Mouse (Mus musculus): ENCODE measurements around the gene Cdh8. TPM values are rescaled to one million over a fixed set of nuclear protein-coding genes. Genes with fewer than 3 reads are reported as not detected.

Gene Cdh8
- 1 to 10 TPM; 1.0 to 1.7 TPM for total RNA-seq (2021)
- long read RNA-seq, experiment 1 = 0 reads
- long read RNA-seq, experiment 2 = 0 reads

GRCm38 (mm10) chr8:99415966-99416781, at the start of gene Cdh8:
TSS of gene Cdh8 (minus strand) at chr8:99416471.
- DNase-seq (ENCODE audit: low spot score in 2 of 2) = peak in 1 of 2 experiments; percentile 2

DNA sequence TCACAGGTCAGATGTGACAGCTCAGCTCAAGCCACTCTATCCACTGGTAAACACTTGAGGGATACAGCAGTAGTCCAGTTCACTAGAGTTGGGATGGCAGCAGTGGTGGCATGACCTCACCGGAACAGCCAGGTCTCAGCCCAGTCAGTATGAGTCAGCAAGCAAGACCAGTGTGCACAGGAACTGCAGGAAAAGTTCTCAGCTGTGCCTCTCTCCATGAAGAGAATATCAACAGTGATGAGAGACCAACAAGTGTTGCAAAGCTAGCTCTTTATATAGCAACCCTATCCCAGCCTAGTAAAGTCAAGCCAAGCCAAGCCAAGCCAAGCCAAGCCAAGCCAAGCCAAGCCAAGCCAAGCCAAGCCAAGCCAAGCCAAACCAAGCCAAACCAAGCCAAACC, 30.2 kb upstream of the Cdh8 start:
- DNase-seq (ENCODE audit: low spot score in 2 of 2) = no peak

- no peak for DNase-seq (ENCODE audit: low spot score in 2 of 2)
Measured at GRCm38 (mm10) chr8:99425901-99426300, 9.6 kb upstream of the Cdh8 start.

GRCm38 (mm10) chr8:99421516-99421915, 5.2 kb upstream of the Cdh8 start:
- no peak for DNase-seq (ENCODE audit: low spot score in 2 of 2)

DNA sequence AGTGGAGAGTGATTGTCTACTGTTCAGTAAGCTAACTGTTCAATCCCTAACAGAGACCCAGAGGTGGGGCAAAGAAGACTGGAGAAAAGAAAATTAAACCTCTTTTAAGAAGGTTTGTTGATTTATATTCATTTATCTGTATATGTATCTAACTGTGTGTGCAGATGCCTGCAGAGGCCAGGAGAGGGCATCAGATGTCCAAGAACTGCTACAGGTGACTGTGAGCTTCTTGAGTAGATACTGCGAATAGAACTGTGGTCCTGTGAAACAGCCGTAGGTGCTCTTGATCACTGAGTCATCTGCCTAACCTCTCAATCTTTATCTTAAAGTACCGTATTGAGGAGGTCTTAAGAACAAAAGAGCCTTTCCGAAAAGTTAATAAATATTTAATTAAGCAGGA, 3.5 kb upstream of the Cdh8 start:
- DNase-seq (ENCODE audit: low spot score in 2 of 2) = no peak

DNA sequence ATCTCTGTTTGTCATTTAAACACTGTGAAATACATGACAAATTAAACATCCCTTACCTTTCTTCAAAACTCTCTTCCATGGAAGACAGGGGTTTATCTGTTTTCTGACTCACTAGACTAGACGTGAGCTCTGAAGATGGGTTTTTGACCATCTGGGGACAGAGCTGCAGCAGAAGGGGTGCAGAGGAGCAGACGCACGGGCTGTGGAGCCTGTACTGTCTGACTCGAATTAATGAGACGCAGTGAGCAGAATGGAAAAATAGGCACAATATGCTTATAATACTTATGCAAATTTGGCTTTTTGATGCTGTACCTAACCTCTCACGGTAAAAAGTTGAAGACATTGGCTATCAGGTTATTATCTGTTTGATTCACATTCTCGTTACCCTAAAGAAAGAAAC, 1.2 kb upstream of the Cdh8 start:
- DNase-seq (ENCODE audit: low spot score in 2 of 2) = no peak

DNA sequence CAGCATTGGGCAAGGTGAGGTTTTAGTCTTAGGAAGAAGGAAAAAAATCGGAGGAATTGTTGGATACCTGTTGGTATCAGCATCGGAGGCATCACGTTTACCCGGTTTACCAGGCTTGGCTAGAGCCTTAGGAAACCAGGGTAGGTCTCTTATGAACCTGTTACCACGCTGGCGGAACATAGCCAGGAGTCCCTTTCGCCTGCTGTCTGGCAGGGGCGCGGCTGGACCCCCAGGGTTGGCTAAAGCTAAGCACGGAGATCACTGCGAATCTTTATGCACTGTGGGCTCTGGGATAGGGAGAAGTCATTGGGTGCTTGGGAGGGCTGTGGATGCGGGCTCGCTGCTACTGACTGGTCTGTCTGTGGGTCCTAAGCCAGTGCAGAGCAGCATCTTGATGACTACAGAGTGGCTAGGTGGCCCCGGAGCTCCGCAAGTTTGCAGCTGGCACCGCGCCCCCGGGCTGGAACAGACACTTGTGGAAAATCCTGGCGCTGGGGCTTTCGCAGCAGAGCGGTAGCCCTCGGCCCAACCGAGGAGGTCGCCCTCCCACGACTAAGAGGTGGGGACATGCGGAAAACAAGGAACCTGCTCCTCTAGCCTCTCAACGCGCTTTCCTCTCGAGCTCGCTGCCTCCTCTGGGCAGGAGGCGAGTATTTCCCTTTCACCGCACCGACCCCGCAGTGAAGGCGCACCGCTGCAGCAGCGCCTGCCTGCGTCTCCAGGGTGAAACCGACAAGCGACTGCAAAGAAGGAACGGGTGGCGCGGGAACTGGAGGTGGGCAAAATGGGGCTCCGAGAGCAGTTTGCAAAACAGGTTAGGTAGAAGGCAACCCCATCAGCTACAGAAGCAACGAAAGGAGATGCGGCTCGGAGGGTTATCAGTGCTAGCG, 950 bp downstream of the Cdh8 start:
- DNase-seq (ENCODE audit: low spot score in 2 of 2) = no peak

DNA sequence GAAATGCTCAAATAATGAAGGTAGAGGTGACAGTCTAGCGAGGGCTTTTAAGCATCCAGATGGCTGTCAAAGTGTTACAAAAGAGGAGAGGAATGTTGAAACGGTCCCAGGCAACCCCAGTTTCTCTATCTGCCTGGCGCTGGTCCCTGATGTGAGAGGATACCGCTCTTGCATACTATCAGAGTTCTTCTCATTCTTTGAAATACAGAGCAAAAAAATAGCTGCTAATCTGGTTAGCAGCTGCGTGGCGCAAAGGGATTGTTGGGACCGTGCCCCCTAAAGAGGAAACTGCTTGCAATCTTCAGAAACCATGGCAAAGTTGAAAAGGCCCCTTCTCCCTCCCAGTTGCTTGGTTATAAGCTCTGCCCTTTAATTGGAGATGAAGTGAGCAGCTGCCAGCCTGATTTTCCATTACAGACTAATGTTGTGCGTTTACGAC, 1.8 kb downstream of the Cdh8 start:
- no peak for DNase-seq (ENCODE audit: low spot score in 2 of 2)

DNA sequence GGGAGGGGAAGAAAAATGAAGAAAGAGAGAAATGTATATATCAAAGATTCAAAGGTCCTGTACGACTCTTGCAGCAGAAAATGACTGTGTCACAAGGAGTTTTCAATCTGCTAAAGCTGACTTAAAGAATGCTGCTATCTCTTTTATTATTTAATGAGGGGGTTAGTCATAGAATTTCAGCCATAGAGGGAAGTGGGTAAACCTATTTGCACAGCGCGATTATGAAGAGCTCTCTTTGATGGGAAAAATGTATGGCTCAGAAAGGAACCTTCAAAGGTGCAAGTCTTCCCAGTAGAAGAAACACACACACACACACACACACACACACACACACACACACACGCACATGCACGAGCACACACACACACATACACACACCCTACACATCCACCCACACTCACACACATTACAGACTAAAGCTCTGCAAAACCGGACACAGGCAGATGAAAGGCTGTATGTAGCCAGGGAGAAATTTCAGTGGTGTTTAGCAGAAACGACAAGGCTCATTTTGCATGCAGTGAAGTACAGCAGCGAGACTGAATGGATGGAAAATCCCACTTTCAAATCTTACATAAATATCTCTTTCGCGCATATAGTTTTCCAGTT, 2.3 kb downstream of the Cdh8 start:
- no peak for DNase-seq (ENCODE audit: low spot score in 2 of 2)

DNA sequence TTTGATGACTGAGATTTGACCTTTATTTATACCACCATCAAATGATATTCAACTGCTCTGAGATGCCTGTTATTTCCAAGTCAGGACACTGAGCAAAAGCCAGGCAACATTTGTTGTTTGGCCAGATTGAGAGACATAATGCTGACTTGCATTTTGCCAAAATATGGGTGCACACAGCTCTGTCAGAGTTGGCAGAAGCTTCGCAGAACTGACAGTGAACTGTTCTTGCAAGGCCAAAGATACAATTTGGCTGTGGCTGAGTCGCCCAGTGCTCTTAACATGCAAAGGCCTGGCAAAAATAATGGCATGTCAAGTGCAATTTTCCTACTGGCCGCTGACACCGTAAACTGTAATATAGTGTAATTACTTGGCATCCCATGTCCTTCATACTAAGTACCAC, 22.4 kb downstream of the Cdh8 start:
- no peak for DNase-seq (ENCODE audit: low spot score in 2 of 2)

- DNase-seq (ENCODE audit: low spot score in 2 of 2) = no peak
Measured at GRCm38 (mm10) chr8:99370104-99370503, 46.2 kb downstream of the Cdh8 start.

DNA sequence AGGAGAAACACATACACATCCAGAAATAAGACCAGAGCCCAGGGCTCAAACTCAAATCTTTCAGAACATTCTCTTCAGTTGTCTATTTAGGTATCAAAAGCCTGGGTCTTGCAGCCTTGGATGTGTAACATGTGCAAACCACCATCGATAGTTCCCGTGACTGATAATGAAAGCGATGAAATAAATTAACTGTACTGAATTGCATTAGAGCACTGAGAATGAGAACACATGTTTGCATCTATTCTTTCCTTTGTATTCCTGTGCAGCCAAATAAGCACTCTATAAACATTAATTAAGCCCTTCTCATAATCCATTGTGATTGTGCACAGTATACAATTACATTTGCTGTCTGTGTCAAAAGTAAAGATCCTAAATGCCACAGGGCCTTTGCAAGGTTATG, 47.1 kb downstream of the Cdh8 start:
- no peak for DNase-seq (ENCODE audit: low spot score in 2 of 2)

GRCm38 (mm10) chr8:99368449-99368848, 47.8 kb downstream of the Cdh8 start:
- DNase-seq (ENCODE audit: low spot score in 2 of 2) = no peak

GRCm38 (mm10) chr8:99353923-99354322, 62.3 kb downstream of the Cdh8 start:
- DNase-seq (ENCODE audit: low spot score in 2 of 2) = no peak

GRCm38 (mm10) chr8:99353221-99353620, 63.0 kb downstream of the Cdh8 start:
- no peak for DNase-seq (ENCODE audit: low spot score in 2 of 2)

- DNase-seq (ENCODE audit: low spot score in 2 of 2) = no peak
Measured at GRCm38 (mm10) chr8:99349456-99349855, 66.8 kb downstream of the Cdh8 start.

GRCm38 (mm10) chr8:99348618-99349017, 67.7 kb downstream of the Cdh8 start:
- DNase-seq (ENCODE audit: low spot score in 2 of 2) = no peak

- no peak for DNase-seq (ENCODE audit: low spot score in 2 of 2)
Measured at GRCm38 (mm10) chr8:99339310-99339709, 77.0 kb downstream of the Cdh8 start.

DNA sequence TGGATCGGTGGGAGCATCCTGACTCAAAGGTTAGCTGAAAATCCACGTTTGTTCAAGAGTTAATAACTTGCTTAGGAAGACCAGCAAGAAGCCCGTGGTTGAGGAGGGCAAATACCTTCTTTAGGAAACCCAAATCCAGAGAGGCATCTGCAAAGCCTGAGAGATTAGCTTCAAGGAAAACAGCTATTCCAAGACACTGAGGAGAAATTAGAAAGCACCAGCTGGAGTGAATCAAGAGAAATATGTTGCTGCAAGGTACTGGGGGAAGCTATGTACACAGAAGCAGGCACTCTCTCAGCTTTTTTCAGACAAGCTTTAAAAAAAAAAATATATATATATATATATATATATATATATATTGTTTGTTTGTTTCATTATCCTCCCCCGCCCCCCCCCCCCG, 88.7 kb downstream of the Cdh8 start:
- no peak for DNase-seq (ENCODE audit: low spot score in 2 of 2)

DNA sequence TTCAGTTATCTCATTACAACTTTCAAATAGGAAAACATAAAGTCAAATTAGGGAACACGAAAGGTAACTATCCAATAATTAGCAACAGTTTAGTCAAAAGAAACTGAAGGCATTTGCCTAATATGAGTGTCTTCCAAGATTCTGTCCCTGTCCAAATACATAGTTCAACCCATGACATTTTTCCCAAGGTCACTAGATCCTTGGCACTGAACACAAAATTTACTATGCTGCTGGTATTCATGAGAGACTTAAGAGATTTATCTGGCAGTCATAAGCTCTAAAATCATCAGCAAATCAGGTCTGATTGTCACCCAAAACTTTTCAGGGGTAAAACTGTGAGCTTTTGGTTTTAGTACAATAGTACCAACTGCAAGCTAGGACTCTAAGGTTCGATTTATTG, 101.7 kb downstream of the Cdh8 start:
- no peak for DNase-seq (ENCODE audit: low spot score in 2 of 2)

GRCm38 (mm10) chr8:99304184-99304583, 112.1 kb downstream of the Cdh8 start:
- no peak for DNase-seq (ENCODE audit: low spot score in 2 of 2)

DNA sequence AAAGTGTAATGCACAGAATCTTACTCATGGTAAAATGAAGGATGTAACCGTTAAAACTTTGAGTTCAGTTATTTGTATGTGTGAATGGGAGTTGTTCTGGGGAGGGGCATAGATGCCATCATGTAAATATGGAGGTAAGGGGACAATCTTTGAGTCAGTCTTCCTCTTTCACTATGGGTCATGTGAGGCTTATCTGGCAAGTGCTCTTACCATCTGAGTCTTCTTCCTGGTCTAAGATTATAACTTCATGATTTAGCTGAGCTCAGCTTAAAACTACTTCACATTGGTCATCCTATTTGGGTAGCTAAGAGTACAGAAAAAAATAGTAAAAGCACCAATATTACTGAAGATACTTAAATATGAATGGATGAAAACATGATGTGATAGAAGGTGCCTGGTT, 126.1 kb downstream of the Cdh8 start:
- no peak for DNase-seq (ENCODE audit: low spot score in 2 of 2)
